ENCODE assay signal across 21 mouse cellular contexts in the genomic region with DNA sequence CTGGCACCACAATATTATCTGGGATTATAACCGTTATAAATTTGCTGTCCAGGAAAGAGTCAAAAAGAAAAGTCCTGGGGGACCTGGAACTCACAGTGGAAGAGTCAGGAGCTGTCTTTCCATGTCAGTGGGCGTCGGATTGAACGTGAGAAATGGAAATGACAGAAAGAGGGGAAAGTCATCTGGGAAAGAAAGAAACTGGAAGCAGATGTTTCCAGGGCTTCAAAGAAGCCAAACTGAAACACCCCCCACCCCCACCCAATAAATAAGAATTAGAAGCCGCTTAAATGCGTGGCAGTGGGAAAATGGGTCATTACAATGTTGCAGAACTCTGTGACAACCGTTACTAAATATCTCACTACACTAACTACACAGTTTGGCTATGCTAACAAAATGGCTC.
"Had no signal": no experiment of that assay in that cellular context is flagged by ENCODE, and none has a peak within 500 bp of the region (broad histone marks: within the 10 kb centered on the region; RNA-seq: fewer than 3 reads in every experiment).

No protein-coding gene starts in this region.

- H3K4me1 ChIP-seq: stomach, embryonic 15.5 days had no signal

- H3K4me2 ChIP-seq: limb, embryonic 12.5 days; limb, embryonic 15.5 days; liver, embryonic 11.5 days; lung, embryonic 14.5 days; midbrain, embryonic 12.5 days; stomach, embryonic 15.5 days had no signal

- H3K9ac ChIP-seq: limb, embryonic 12.5 days; limb, embryonic 15.5 days; liver, embryonic 14.5 days; liver, postnatal 0 days; lung, embryonic 14.5 days; midbrain, embryonic 12.5 days; stomach, embryonic 15.5 days had no signal

- H3K4me3 ChIP-seq: limb, embryonic 12.5 days; limb, embryonic 15.5 days; midbrain, embryonic 12.5 days; stomach, embryonic 15.5 days had no signal

- H3K36me3 ChIP-seq: limb, embryonic 12.5 days; limb, embryonic 15.5 days; midbrain, embryonic 12.5 days; stomach, embryonic 15.5 days had no signal

- DNase-seq: kidney, adult 18-20 months; kidney, adult 9 months; kidney, postnatal 14 days; kidney, postnatal 4 days; left cerebral cortex, postnatal 4 days; liver, postnatal 0 days; lung, embryonic 14.5 days; right cerebral cortex, adult 18-20 months; right cerebral cortex, postnatal 14 days; spleen, adult 18-20 months; thymus, postnatal 25 days had no signal

- ATAC-seq: intestine, embryonic 16.5 days; liver, postnatal 0 days; lung, postnatal 0 days; midbrain, embryonic 16.5 days had no signal

- H3K27me3 ChIP-seq: limb, embryonic 12.5 days; limb, embryonic 15.5 days; stomach, embryonic 15.5 days had no signal

- H3K9me3 ChIP-seq: limb, embryonic 12.5 days; limb, embryonic 15.5 days; midbrain, embryonic 12.5 days; stomach, embryonic 15.5 days had no signal

- H3K27ac ChIP-seq: limb, embryonic 12.5 days; limb, embryonic 15.5 days; liver, embryonic 14.5 days; macrophage; midbrain, embryonic 12.5 days; stomach, embryonic 15.5 days had no signal
